In genomic region chr19:25347515-25347914, GRCm38 (mm10) we compare ENCODE assay signal across 19 mouse cellular contexts.
DNase-seq lines count a peak whose midpoint lies in the region; ATAC-seq and TF ChIP-seq lines count a peak whose summit lies in the region.
"Had no signal": no experiment of that assay in that cellular context is flagged by ENCODE, and none has a peak within 500 bp of the region (broad histone marks: within the 10 kb centered on the region; RNA-seq: fewer than 3 reads in every experiment).

No protein-coding gene starts in this region.

- no peaks in the 10 kb centered on the region for H3K9me3 ChIP-seq in midbrain, embryonic 11.5 days (ENCODE audit: control insufficient read depth, low read length)
- no peaks in the 10 kb centered on the region for H3K9me3 ChIP-seq in midbrain, embryonic 10.5 days (replicated peaks)
- H3K9me3 ChIP-seq in heart, postnatal 0 days (replicated peaks; ENCODE audit: control insufficient read depth, low read length), result no peaks in the 10 kb centered on the region
- H3K9me3 ChIP-seq in stomach, embryonic 16.5 days (replicated peaks; ENCODE audit: control insufficient read depth, low read length), result no peaks in the 10 kb centered on the region
- H3K9me3 ChIP-seq: embryonic facial prominence, embryonic 12.5 days; hindbrain, embryonic 15.5 days; liver, embryonic 13.5 days; neural tube, embryonic 15.5 days had no signal

- H3K4me3 ChIP-seq in midbrain, embryonic 11.5 days (ENCODE audit: low read depth, low read length), result no peak overlapping the region
- H3K4me3 ChIP-seq in midbrain, embryonic 10.5 days, result no peak overlapping the region
- H3K4me3 ChIP-seq in heart, postnatal 0 days (ENCODE audit: low read depth, low read length), result no peak overlapping the region
- H3K4me3 ChIP-seq in stomach, embryonic 16.5 days (replicated peaks; ENCODE audit: low read length), result no peak overlapping the region
- H3K4me3 ChIP-seq: embryonic facial prominence, embryonic 12.5 days; hindbrain, embryonic 15.5 days; liver, embryonic 13.5 days; neural tube, embryonic 15.5 days had no signal

- H3K4me2 ChIP-seq in midbrain, embryonic 11.5 days, result no peak overlapping the region
- H3K4me2 ChIP-seq in heart, postnatal 0 days (ENCODE audit: low read depth, low read length), result no peak overlapping the region
- H3K4me2 ChIP-seq in stomach, embryonic 16.5 days (ENCODE audit: low read depth, low read length), result no peak overlapping the region
- H3K4me2 ChIP-seq: embryonic facial prominence, embryonic 12.5 days; hindbrain, embryonic 15.5 days; liver, embryonic 13.5 days; neural tube, embryonic 15.5 days had no signal

- no peak for TF ChIP-seq CTCF in heart, postnatal 0 days (IDR thresholded peaks at IDR 0.05; ENCODE audit: low read depth)

- no peaks in the 10 kb centered on the region for H3K36me3 ChIP-seq in midbrain, embryonic 11.5 days (ENCODE audit: control insufficient read depth, insufficient read depth, low read length)
- no peaks in the 10 kb centered on the region for H3K36me3 ChIP-seq in midbrain, embryonic 10.5 days
- no peaks in the 10 kb centered on the region for H3K36me3 ChIP-seq in heart, postnatal 0 days (replicated peaks; ENCODE audit: control insufficient read depth, insufficient read depth, low read length)
- H3K36me3 ChIP-seq in stomach, embryonic 16.5 days (ENCODE audit: control insufficient read depth, insufficient read depth, low read length), result no peaks in the 10 kb centered on the region
- H3K36me3 ChIP-seq: embryonic facial prominence, embryonic 12.5 days; hindbrain, embryonic 15.5 days; liver, embryonic 13.5 days; neural tube, embryonic 15.5 days had no signal

- DNase-seq in adrenal gland, adult 2 months, result peak; percentile 10
- no peak for DNase-seq in adrenal gland, postnatal 14 days
- peak; percentile 74 for DNase-seq in midbrain, embryonic 11.5 days (ENCODE audit: low spot score, missing footprints)
- no peak for DNase-seq in midbrain, embryonic 10.5 days (ENCODE audit: low spot score)
- peak; percentile 73 for DNase-seq in heart, postnatal 0 days (ENCODE audit: low spot score)
- DNase-seq in frontal cortex, postnatal 25 days (ENCODE audit: low spot score in 2 of 2), result no peak
- DNase-seq: adrenal gland, adult 8-10 months; cerebellum, postnatal 25 days; left cerebral cortex, postnatal 4 days; liver, embryonic 13.5 days; spleen, adult 18-20 months had no signal

- no peak for ATAC-seq in midbrain, embryonic 11.5 days (ENCODE audit: low FRiP score)
- ATAC-seq in heart, postnatal 0 days (ENCODE audit: insufficient read depth, low read depth), result peak; percentile 69
- peak; percentile 38; the same call in 1 of the 2 replicates for ATAC-seq in stomach, embryonic 16.5 days (ENCODE audit: insufficient read depth, low FRiP score)
- ATAC-seq in activated CD4-positive, CD25-positive, alpha-beta regulatory T cell, adult 4 months, result no peak
- ATAC-seq: forebrain, embryonic 14.5 days; Patski had no signal

- H3K27me3 ChIP-seq in midbrain, embryonic 11.5 days (ENCODE audit: control insufficient read depth, insufficient read depth, low read length), result no peaks in the 10 kb centered on the region
- H3K27me3 ChIP-seq in midbrain, embryonic 10.5 days (ENCODE audit: low read depth, poor library complexity, severe bottlenecking), result no peaks in the 10 kb centered on the region
- no peaks in the 10 kb centered on the region for H3K27me3 ChIP-seq in heart, postnatal 0 days (ENCODE audit: control insufficient read depth, insufficient read depth, low read length)
- H3K27me3 ChIP-seq in stomach, embryonic 16.5 days (ENCODE audit: control insufficient read depth, insufficient read depth, low read length), result no peaks in the 10 kb centered on the region
- H3K27me3 ChIP-seq: CH12.LX; embryonic facial prominence, embryonic 12.5 days; hindbrain, embryonic 15.5 days; liver, embryonic 13.5 days; neural tube, embryonic 15.5 days; Patski had no signal

- H3K4me1 ChIP-seq in midbrain, embryonic 11.5 days (ENCODE audit: control insufficient read depth, insufficient read depth, low read length), result no peaks in the 10 kb centered on the region
- peaks cover 20% of the 10 kb centered on the region for H3K4me1 ChIP-seq in midbrain, embryonic 10.5 days
- peaks cover 15% of the 10 kb centered on the region for H3K4me1 ChIP-seq in heart, postnatal 0 days (ENCODE audit: control insufficient read depth, insufficient read depth)
- peaks cover 23% of the 10 kb centered on the region for H3K4me1 ChIP-seq in stomach, embryonic 16.5 days (ENCODE audit: control insufficient read depth, insufficient read depth, low read length)

- 0 out of 2 replicates have a peak, but pooled peaks have one; percentile 20 for TF ChIP-seq EP300 in heart, postnatal 0 days (IDR thresholded peaks at IDR 0.05; ENCODE audit: low read depth)

- 81% methylated on average over 5 of the region's 5 CpGs for WGBS in midbrain, embryonic 11.5 days
- 84% methylated on average over 5 of the region's 5 CpGs for WGBS in midbrain, embryonic 10.5 days
- 22% methylated on average over 5 of the region's 5 CpGs for WGBS in heart, postnatal 0 days
- WGBS in stomach, embryonic 16.5 days, result 40% methylated on average over 5 of the region's 5 CpGs

- no peak overlapping the region for H3K27ac ChIP-seq in midbrain, embryonic 11.5 days (ENCODE audit: low read depth, low read length)
- H3K27ac ChIP-seq in midbrain, embryonic 10.5 days (replicated peaks), result no peak overlapping the region
- 0 out of 2 replicates have a peak overlapping the region, but pooled peaks have one; percentile 61 for H3K27ac ChIP-seq in heart, postnatal 0 days (ENCODE audit: low read depth)
- H3K27ac ChIP-seq in stomach, embryonic 16.5 days (ENCODE audit: low read length), result peak overlapping the region; percentile 72
- H3K27ac ChIP-seq: embryonic facial prominence, embryonic 12.5 days; hindbrain, embryonic 15.5 days; liver, embryonic 13.5 days; neural tube, embryonic 15.5 days had no signal

- no peak overlapping the region for H3K9ac ChIP-seq in midbrain, embryonic 11.5 days (ENCODE audit: low read length)
- H3K9ac ChIP-seq in heart, postnatal 0 days (replicated peaks; ENCODE audit: low read depth, low read length), result no peak overlapping the region
- no peak overlapping the region for H3K9ac ChIP-seq in stomach, embryonic 16.5 days (ENCODE audit: low read length)
- H3K9ac ChIP-seq: embryonic facial prominence, embryonic 12.5 days; hindbrain, embryonic 15.5 days; liver, embryonic 13.5 days; neural tube, embryonic 15.5 days had no signal

Comparison
In these comparisons a context has a peak if more than half of its experiments do, and no peak if none do; other contexts are left out.
1. DNase-seq: peak in adrenal gland, adult 2 months (single experiment), midbrain, embryonic 11.5 days (single experiment) and heart, postnatal 0 days (single experiment); none in adrenal gland, postnatal 14 days (single experiment), midbrain, embryonic 10.5 days (single experiment) and frontal cortex, postnatal 25 days (0 of 2).
2. ATAC-seq: peak in heart, postnatal 0 days (single experiment) and stomach, embryonic 16.5 days (single experiment); none in midbrain, embryonic 11.5 days (single experiment) and activated CD4-positive, CD25-positive, alpha-beta regulatory T cell, adult 4 months (single experiment).
3. H3K27ac ChIP-seq: peak in heart, postnatal 0 days (single experiment) and stomach, embryonic 16.5 days (single experiment); none in midbrain, embryonic 11.5 days (single experiment) and midbrain, embryonic 10.5 days (single experiment).